Mouse (Mus musculus): ENCODE results near the gene Cyb561. TPM values are rescaled to one million over a fixed set of nuclear protein-coding genes. Genes with fewer than 3 reads are reported as not detected.

The Cyb561 gene
- polyA plus RNA-seq, 1 experiment from 2014 or later = 31.6 TPM

GRCm38 (mm10) chr11:105952111-105952510 is 1.0 kb downstream of the Cyb561 start:
- in situ Hi-C loops (cut with MboI; ENCODE audit: low pct_unique_long_range_greater_than_20kb) = no loop called here
- no peaks in the 10 kb centered on the region for H3K27me3 ChIP-seq
- POLR2A ChIA-PET = no interaction called here
- no peak for DNase-seq (ENCODE audit: low read depth, low spot score)
- no peak for TF ChIP-seq CTCF (IDR thresholded peaks at IDR 0.05)
- no peak for ATAC-seq
- CTCF ChIA-PET = no interaction called here

GRCm38 (mm10) chr11:105951601-105952044 is 1.5 kb downstream of the Cyb561 start:
- POLR2A ChIA-PET = interaction anchor here (0.5 to 0.6 kb wide), 2 partner anchors 28 to 364 kb away, joined by 3 to 4 read pairs; no protein-coding TSS in a partner anchor
- no peak for TF ChIP-seq CTCF (IDR thresholded peaks at IDR 0.05)
- CTCF ChIA-PET = interaction anchor here (1.4 kb wide), 1 partner anchor 24 kb away, joined by 5 read pairs; no protein-coding TSS in a partner anchor
- H3K27me3 ChIP-seq = no peaks in the 10 kb centered on the region
- DNase-seq (ENCODE audit: low read depth, low spot score) (no peak), ATAC-seq (peak; percentile 51)
- in situ Hi-C loops (cut with MboI; ENCODE audit: low pct_unique_long_range_greater_than_20kb) = no loop called here

- in situ Hi-C loops (cut with MboI; ENCODE audit: low pct_unique_long_range_greater_than_20kb) = no loop called here
- H3K27me3 ChIP-seq = no peaks in the 10 kb centered on the region
- DNase-seq (ENCODE audit: low read depth, low spot score) (no peak), ATAC-seq (no peak)
- POLR2A ChIA-PET = interaction anchor here (0.7 kb wide), 1 partner anchor 142 kb away, joined by 3 read pairs; no protein-coding TSS in a partner anchor
- CTCF ChIA-PET = interaction anchor here (1.4 to 1.5 kb wide), 2 partner anchors 9 to 23 kb away, joined by 4 to 5 read pairs; no protein-coding TSS in a partner anchor
- no peak for TF ChIP-seq CTCF (IDR thresholded peaks at IDR 0.05)
Measured at GRCm38 (mm10) chr11:105950519-105950918, 2.6 kb downstream of the Cyb561 start.

GRCm38 (mm10) chr11:105948255-105948654 is 4.9 kb downstream of the Cyb561 start:
- DNase-seq (ENCODE audit: low read depth, low spot score) (no peak), ATAC-seq (peak; percentile 44)
- ChIA-PET CTCF (no interaction called here), POLR2A (interaction anchor here (0.6 to 1.0 kb wide), 2 partner anchors 12 to 90 kb away, joined by 3 read pairs; no protein-coding TSS in a partner anchor)
- H3K27me3 ChIP-seq = no peaks in the 10 kb centered on the region
- TF ChIP-seq CTCF (IDR thresholded peaks at IDR 0.05) = no peak
- in situ Hi-C loops (cut with MboI; ENCODE audit: low pct_unique_long_range_greater_than_20kb) = no loop called here

- ChIA-PET POLR2A (no interaction called here), CTCF (no interaction called here)
- ATAC-seq (no peak), DNase-seq (ENCODE audit: low read depth, low spot score) (no peak)
- in situ Hi-C loops (cut with MboI; ENCODE audit: low pct_unique_long_range_greater_than_20kb) = no loop called here
- H3K27me3 ChIP-seq = no peaks in the 10 kb centered on the region
- TF ChIP-seq CTCF (IDR thresholded peaks at IDR 0.05) = no peak
Measured at GRCm38 (mm10) chr11:105946694-105947154, 6.4 kb downstream of the Cyb561 start.

- no peaks in the 10 kb centered on the region for H3K27me3 ChIP-seq
- no peak for TF ChIP-seq CTCF (IDR thresholded peaks at IDR 0.05)
- in situ Hi-C loops (cut with MboI; ENCODE audit: low pct_unique_long_range_greater_than_20kb) = no loop called here
- ATAC-seq (no peak), DNase-seq (ENCODE audit: low read depth, low spot score) (no peak)
- ChIA-PET POLR2A (interaction anchor here (0.7 kb wide), 1 partner anchor 93 kb away, joined by 3 read pairs; no protein-coding TSS in a partner anchor), CTCF (interaction anchor here (0.7 to 1.0 kb wide), 2 partner anchors 8 to 20 kb away, joined by 3 read pairs; partner anchors contain the start of gene Cyb561)
Measured at GRCm38 (mm10) chr11:105944770-105945672, 8.1 kb downstream of the Cyb561 start.

- DNase-seq (ENCODE audit: low read depth, low spot score) = no peak
- no peak for TF ChIP-seq CTCF (IDR thresholded peaks at IDR 0.05)
- H3K27me3 ChIP-seq = no peaks in the 10 kb centered on the region
- CTCF ChIA-PET = interaction anchor here (1.0 kb wide), 1 partner anchor 9 kb away, joined by 3 read pairs; the partner anchor contains the start of gene Cyb561
- ATAC-seq = peak; percentile 12
- in situ Hi-C loops (cut with MboI; ENCODE audit: low pct_unique_long_range_greater_than_20kb) = no loop called here
- POLR2A ChIA-PET = interaction anchor here (0.7 kb wide), 1 partner anchor 93 kb away, joined by 3 read pairs; no protein-coding TSS in a partner anchor
Measured at GRCm38 (mm10) chr11:105944126-105944621, 9.0 kb downstream of the Cyb561 start.

- DNase-seq (ENCODE audit: low read depth, low spot score) = no peak
- ATAC-seq = no peak
- in situ Hi-C loops (cut with MboI; ENCODE audit: low pct_unique_long_range_greater_than_20kb) = no loop called here
- ChIA-PET CTCF (interaction anchor here (1.0 kb wide), 1 partner anchor 12 kb away, joined by 3 read pairs; no protein-coding TSS in a partner anchor), POLR2A (interaction anchor here (0.6 kb wide), 1 partner anchor 152 kb away, joined by 10 read pairs; no protein-coding TSS in a partner anchor)
- H3K27me3 ChIP-seq = no peaks in the 10 kb centered on the region
- TF ChIP-seq CTCF (IDR thresholded peaks at IDR 0.05) = no peak
Measured at GRCm38 (mm10) chr11:105943133-105944102, 9.7 kb downstream of the Cyb561 start.

GRCm38 (mm10) chr11:105941973-105942372 is 11.2 kb downstream of the Cyb561 start:
- no peaks in the 10 kb centered on the region for H3K27me3 ChIP-seq
- no peak for ATAC-seq
- no peak for TF ChIP-seq CTCF (IDR thresholded peaks at IDR 0.05)
- CTCF ChIA-PET = interaction anchor here (1.4 kb wide), 1 partner anchor 11 kb away, joined by 6 read pairs; no protein-coding TSS in a partner anchor
- no peak for DNase-seq (ENCODE audit: low read depth, low spot score)
- in situ Hi-C loops (cut with MboI; ENCODE audit: low pct_unique_long_range_greater_than_20kb) = no loop called here
- POLR2A ChIA-PET = no interaction called here

Data from Patski (cell line).